Mouse (Mus musculus) olfactory bulb, adult 2 months (tissue): ENCODE results near the gene Thrb. TPM values are rescaled to one million over a fixed set of nuclear protein-coding genes. Genes with fewer than 3 reads are reported as not detected.

Experiments used
- H3K27ac ChIP-seq: fragments of 200-500 bp; 2 replicates; pipeline ENCODE4 v1.5.1; 2012; ENCODE audit warnings: low read depth, low read length; ENCODE audit not compliant: insufficient read depth
- H3K4me1 ChIP-seq: fragments of 200-500 bp; 2 replicates; pipeline ENCODE4 v1.6.1; 2012; ENCODE audit warnings: low read length; ENCODE audit not compliant: control insufficient read depth, insufficient read depth
- H3K4me3 ChIP-seq: fragments of 200-500 bp; 2 replicates; pipeline ENCODE4 v1.5.1; 2012; ENCODE audit warnings: mild to moderate bottlenecking, low read depth, low read length, moderate library complexity; ENCODE audit not compliant: insufficient read depth
- CTCF ChIP-seq: fragments of 200-500 bp; IDR thresholded peaks from 2 replicates; pipeline ENCODE4 v1.5.1; 2012; ENCODE audit warnings: low read depth, mild to moderate bottlenecking, low read length, moderate library complexity; ENCODE audit not compliant: insufficient read depth
- POLR2A ChIP-seq: fragments of 200-500 bp; IDR thresholded peaks from 2 replicates; pipeline ENCODE4 v1.6.1; 2012; ENCODE audit warnings: mild to moderate bottlenecking, low read depth, low read length, moderate library complexity; ENCODE audit not compliant: insufficient read depth
- WGBS: fragments of 180-500 bp; shearing (Covaris S2); methylation state at CpG from one replicate; pipeline ENCODE4 v1.1.7; 2018; 5-methylcytosine and 5-hydroxymethylcytosine counted together
- polyA plus RNA-seq: library from polyadenylated mRNA; stranded (reverse); fragments of >200 nt; gene quantifications from 2 replicates; pipeline ENCODE4 v1.2.4, GENCODE M21; 2012; ENCODE audit warnings: low replicate concordance; ENCODE audit not compliant: missing spikeins, insufficient read depth, insufficient read length

The Thrb gene
- polyA plus RNA-seq, 1 experiment: not detected

GRCm38 (mm10) chr14:17803934-17804602, 144.0 kb downstream of the Thrb start:
- H3K4me3 ChIP-seq: no peak overlapping the region
- WGBS: 82% methylated on average over 3 of the region's 3 CpGs
- TF ChIP-seq POLR2A: no peak
- no peak for TF ChIP-seq CTCF
- no peaks in the 10 kb centered on the region for H3K4me1 ChIP-seq
- no peak overlapping the region for H3K27ac ChIP-seq

GRCm38 (mm10) chr14:17811051-17811450, 151.0 kb downstream of the Thrb start:
- no peak for TF ChIP-seq CTCF
- TF ChIP-seq POLR2A: no peak
- 60% methylated on average over 4 of the region's 4 CpGs for WGBS
- H3K4me1 ChIP-seq: no peaks in the 10 kb centered on the region
- no peak overlapping the region for H3K27ac ChIP-seq
- H3K4me3 ChIP-seq: no peak overlapping the region

GRCm38 (mm10) chr14:17812414-17812813, 152.4 kb downstream of the Thrb start:
- WGBS: 73% methylated on average over 5 of the region's 5 CpGs
- H3K4me3 ChIP-seq: no peak overlapping the region
- H3K4me1 ChIP-seq: no peaks in the 10 kb centered on the region
- no peak overlapping the region for H3K27ac ChIP-seq
- TF ChIP-seq CTCF (no peak), POLR2A (no peak)

GRCm38 (mm10) chr14:17815103-17815502, 155.0 kb downstream of the Thrb start:
- no peaks in the 10 kb centered on the region for H3K4me1 ChIP-seq
- no peak overlapping the region for H3K4me3 ChIP-seq
- 73% methylated on average over 2 of the region's 2 CpGs for WGBS
- no peak overlapping the region for H3K27ac ChIP-seq
- TF ChIP-seq CTCF (no peak), POLR2A (no peak)

GRCm38 (mm10) chr14:17818086-17818485, 158.0 kb downstream of the Thrb start:
- no peak for TF ChIP-seq POLR2A
- no peak for TF ChIP-seq CTCF
- WGBS: 24% methylated on average over 2 of the region's 2 CpGs
- no peak overlapping the region for H3K4me3 ChIP-seq
- no peak overlapping the region for H3K27ac ChIP-seq
- H3K4me1 ChIP-seq: no peaks in the 10 kb centered on the region

GRCm38 (mm10) chr14:17822754-17823153, 162.7 kb downstream of the Thrb start:
- Histone ChIP-seq H3K4me1 (peaks cover 3% of the 10 kb centered on the region), H3K27ac (no peak overlapping the region), H3K4me3 (no peak overlapping the region)
- whole genome bisulfite sequencing: 88% methylated on average over 7 of the region's 7 CpGs
- TF ChIP-seq POLR2A (no peak), CTCF (no peak)

- Histone ChIP-seq H3K27ac (no peak overlapping the region), H3K4me1 (peaks cover 3% of the 10 kb centered on the region), H3K4me3 (no peak overlapping the region)
- no peak for TF ChIP-seq POLR2A
- 27% methylated on average over 6 of the region's 6 CpGs for WGBS
These were observed 167.3 kb downstream of the Thrb start for GRCm38 (mm10) chr14:17827401-17827800.

GRCm38 (mm10) chr14:17835738-17836137, 175.7 kb downstream of the Thrb start:
- no peak overlapping the region for H3K4me3 ChIP-seq
- H3K4me1 ChIP-seq: no peaks in the 10 kb centered on the region
- no peak for TF ChIP-seq POLR2A
- 48% methylated on average over 1 of the region's 1 CpGs for WGBS
- H3K27ac ChIP-seq: no peak overlapping the region

- no peak for TF ChIP-seq POLR2A
- no peak for TF ChIP-seq CTCF
- H3K27ac ChIP-seq: no peak overlapping the region
- 100% methylated on average over 1 of the region's 1 CpGs for WGBS
- no peaks in the 10 kb centered on the region for H3K4me1 ChIP-seq
- no peak overlapping the region for H3K4me3 ChIP-seq
These were observed 176.7 kb downstream of the Thrb start for GRCm38 (mm10) chr14:17836766-17837165.

GRCm38 (mm10) chr14:17845003-17845697, 185.1 kb downstream of the Thrb start:
- Histone ChIP-seq H3K27ac (no peak overlapping the region), H3K4me1 (no peaks in the 10 kb centered on the region), H3K4me3 (no peak overlapping the region)
- 86% methylated on average over 5 of the region's 5 CpGs for WGBS
- TF ChIP-seq CTCF: no peak
- TF ChIP-seq POLR2A: no peak
